Mouse (Mus musculus): Measurements from ENCODE around the gene C2cd4b. TPM values are rescaled to one million over a fixed set of nuclear protein-coding genes. Genes with fewer than 3 reads are reported as not detected.
"Not testable (repeated sequence)": the region's sequence is repeated elsewhere in the genome, so short reads cannot be mapped to it uniquely, and the experiment has no call there.

Gene C2cd4b
- polyA plus RNA-seq, 1 experiment from 2014 or later: 2.7 TPM

GRCm38 (mm10) chr9:67753411-67754182 lies 5.6 kb upstream of the C2cd4b start:
- Histone ChIP-seq H3K9me3 (replicated peaks) (no peaks in the 10 kb centered on the region), H3K36me3 (no peaks in the 10 kb centered on the region), H3K27me3 (replicated peaks) (peaks cover 7% of the 10 kb centered on the region; the same call in 1 of the 2 replicates), H3K4me1 (replicated peaks) (peaks cover 5% of the 10 kb centered on the region; the same call in 1 of the 2 replicates), H3K27ac (ENCODE audit: poor library complexity, severe bottlenecking) (no peak overlapping the region), H3K4me2 (no peak overlapping the region), H3K4me3 (no peak overlapping the region), H3K9ac (no peak overlapping the region)
- ATAC-seq (ENCODE audit: insufficient number of reproducible peaks, low FRiP score): no peak
- 68% methylated on average over 16 of the region's 16 CpGs for WGBS

GRCm38 (mm10) chr9:67754713-67755112 lies 4.5 kb upstream of the C2cd4b start:
- H3K4me1 ChIP-seq (replicated peaks): peaks cover 13% of the 10 kb centered on the region; the same call in 1 of the 2 replicates
- ATAC-seq (ENCODE audit: insufficient number of reproducible peaks, low FRiP score): no peak
- no peak overlapping the region for H3K4me3 ChIP-seq
- H3K9ac ChIP-seq: no peak overlapping the region
- H3K36me3 ChIP-seq: no peaks in the 10 kb centered on the region
- 72% methylated on average over 3 of the region's 3 CpGs for WGBS
- peaks cover 16% of the 10 kb centered on the region for H3K27me3 ChIP-seq (replicated peaks)
- H3K9me3 ChIP-seq (replicated peaks): no peaks in the 10 kb centered on the region
- H3K4me2 ChIP-seq: no peak overlapping the region
- no peak overlapping the region for H3K27ac ChIP-seq (ENCODE audit: poor library complexity, severe bottlenecking)

GRCm38 (mm10) chr9:67758686-67759085 lies 551 bp upstream of the C2cd4b start:
- Histone ChIP-seq H3K4me1 (replicated peaks) (peaks cover 15% of the 10 kb centered on the region), H3K4me3 (peak overlapping the region; percentile 65), H3K4me2 (peak overlapping the region; percentile 89), H3K36me3 (no peaks in the 10 kb centered on the region), H3K27me3 (replicated peaks) (peaks cover 25% of the 10 kb centered on the region), H3K9ac (no peak overlapping the region), H3K9me3 (replicated peaks) (0 out of 2 replicates have a peak, but pooled peaks cover 6% of the 10 kb centered on the region), H3K27ac (ENCODE audit: poor library complexity, severe bottlenecking) (no peak overlapping the region)
- ATAC-seq (ENCODE audit: insufficient number of reproducible peaks, low FRiP score): no peak
- WGBS: 5% methylated on average over 9 of the region's 9 CpGs

GRCm38 (mm10) chr9:67759956-67760764 lies 923 bp downstream of the C2cd4b start:
- peak; percentile 85 for ATAC-seq (ENCODE audit: insufficient number of reproducible peaks, low FRiP score)
- peak overlapping the region; percentile 65 for H3K4me3 ChIP-seq
- H3K9ac ChIP-seq: peak overlapping the region; percentile 85
- under 1% methylated on average over 114 of the region's 114 CpGs for WGBS
- H3K27me3 ChIP-seq (replicated peaks): peaks cover 25% of the 10 kb centered on the region
- peak overlapping the region; percentile 89 for H3K4me2 ChIP-seq
- H3K9me3 ChIP-seq (replicated peaks); H3K36me3 ChIP-seq: not testable (repeated sequence)
- H3K27ac ChIP-seq (ENCODE audit: poor library complexity, severe bottlenecking): peak overlapping the region; percentile 80
- H3K4me1 ChIP-seq (replicated peaks): peaks cover 15% of the 10 kb centered on the region

GRCm38 (mm10) chr9:67760991-67761390 lies 1.8 kb downstream of the C2cd4b start:
- Histone ChIP-seq H3K27me3 (replicated peaks) (peaks cover 25% of the 10 kb centered on the region), H3K4me1 (replicated peaks) (peaks cover 20% of the 10 kb centered on the region), H3K4me3 (peak overlapping the region; percentile 65; the same call in 1 of the 2 replicates), H3K27ac (ENCODE audit: poor library complexity, severe bottlenecking) (no peak overlapping the region), H3K4me2 (peak overlapping the region; percentile 89), H3K36me3 (no peaks in the 10 kb centered on the region), H3K9me3 (replicated peaks) (0 out of 2 replicates have a peak, but pooled peaks cover 6% of the 10 kb centered on the region), H3K9ac (peak overlapping the region; percentile 85; the same call in 1 of the 2 replicates)
- WGBS: 60% methylated on average over 6 of the region's 6 CpGs
- ATAC-seq (ENCODE audit: insufficient number of reproducible peaks, low FRiP score): no peak

- 72% methylated on average over 4 of the region's 4 CpGs for WGBS
- no peak for ATAC-seq (ENCODE audit: insufficient number of reproducible peaks, low FRiP score)
- H3K9ac ChIP-seq: no peak overlapping the region
- H3K27me3 ChIP-seq (replicated peaks): peaks cover 18% of the 10 kb centered on the region
- no peak overlapping the region for H3K4me2 ChIP-seq
- H3K4me3 ChIP-seq: no peak overlapping the region
- H3K9me3 ChIP-seq (replicated peaks): 0 out of 2 replicates have a peak, but pooled peaks cover 6% of the 10 kb centered on the region
- H3K36me3 ChIP-seq: no peaks in the 10 kb centered on the region
- H3K4me1 ChIP-seq (replicated peaks): peaks cover 38% of the 10 kb centered on the region
- no peak overlapping the region for H3K27ac ChIP-seq (ENCODE audit: poor library complexity, severe bottlenecking)
Measured at GRCm38 (mm10) chr9:67763326-67763725, 4.1 kb downstream of the C2cd4b start.

GRCm38 (mm10) chr9:67766405-67766804 lies 7.2 kb downstream of the C2cd4b start:
- H3K9ac ChIP-seq: no peak overlapping the region
- H3K4me2 ChIP-seq: no peak overlapping the region
- peak overlapping the region; percentile 78 for H3K27ac ChIP-seq (ENCODE audit: poor library complexity, severe bottlenecking)
- H3K27me3 ChIP-seq (replicated peaks): 0 out of 2 replicates have a peak, but pooled peaks cover 5% of the 10 kb centered on the region
- no peak for ATAC-seq (ENCODE audit: insufficient number of reproducible peaks, low FRiP score)
- 18% methylated on average over 4 of the region's 4 CpGs for WGBS
- peaks cover 28% of the 10 kb centered on the region for H3K4me1 ChIP-seq (replicated peaks)
- H3K9me3 ChIP-seq (replicated peaks): 0 out of 2 replicates have a peak, but pooled peaks cover 6% of the 10 kb centered on the region
- no peaks in the 10 kb centered on the region for H3K36me3 ChIP-seq
- H3K4me3 ChIP-seq: no peak overlapping the region

GRCm38 (mm10) chr9:67766948-67767347 lies 7.7 kb downstream of the C2cd4b start:
- no peak overlapping the region for H3K4me3 ChIP-seq
- H3K9me3 ChIP-seq (replicated peaks): 0 out of 2 replicates have a peak, but pooled peaks cover 6% of the 10 kb centered on the region
- 0 out of 2 replicates have a peak, but pooled peaks cover 3% of the 10 kb centered on the region for H3K27me3 ChIP-seq (replicated peaks)
- peak overlapping the region; percentile 78 for H3K27ac ChIP-seq (ENCODE audit: poor library complexity, severe bottlenecking)
- no peak for ATAC-seq (ENCODE audit: insufficient number of reproducible peaks, low FRiP score)
- H3K9ac ChIP-seq: no peak overlapping the region
- no peaks in the 10 kb centered on the region for H3K36me3 ChIP-seq
- H3K4me1 ChIP-seq (replicated peaks): peaks cover 33% of the 10 kb centered on the region
- no peak overlapping the region for H3K4me2 ChIP-seq
- WGBS: 35% methylated on average over 3 of the region's 3 CpGs

DNA sequence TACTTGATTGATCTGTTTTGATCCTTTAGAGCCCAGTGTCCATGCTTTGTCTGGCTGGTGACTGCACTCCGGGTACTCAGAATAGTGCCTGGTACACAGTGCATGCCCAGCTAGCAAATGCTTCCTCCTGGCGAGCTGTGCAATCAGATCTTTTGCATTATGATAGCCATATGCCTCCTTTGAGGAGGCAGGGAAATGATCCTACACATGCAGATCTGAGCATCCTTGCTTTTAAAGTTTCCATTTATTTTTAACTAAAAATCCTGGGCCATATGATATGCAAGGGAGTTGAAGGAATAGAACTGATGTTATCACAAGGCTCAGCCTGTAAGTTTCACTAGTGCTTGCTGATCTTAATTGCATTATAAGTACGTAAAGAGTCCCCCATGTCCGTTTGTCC lies 9.6 kb downstream of the C2cd4b start:
- no peak overlapping the region for H3K4me2 ChIP-seq
- 74% methylated on average over 4 of the region's 4 CpGs for WGBS
- H3K9ac ChIP-seq: no peak overlapping the region
- H3K4me1 ChIP-seq (replicated peaks): peaks cover 39% of the 10 kb centered on the region
- no peak overlapping the region for H3K4me3 ChIP-seq
- H3K36me3 ChIP-seq: no peaks in the 10 kb centered on the region
- no peak overlapping the region for H3K27ac ChIP-seq (ENCODE audit: poor library complexity, severe bottlenecking)
- no peaks in the 10 kb centered on the region for H3K9me3 ChIP-seq (replicated peaks)
- no peak for ATAC-seq (ENCODE audit: insufficient number of reproducible peaks, low FRiP score)
- H3K27me3 ChIP-seq (replicated peaks): 0 out of 2 replicates have a peak, but pooled peaks cover 3% of the 10 kb centered on the region

GRCm38 (mm10) chr9:67769401-67769800 lies 10.2 kb downstream of the C2cd4b start:
- H3K9ac ChIP-seq: no peak overlapping the region
- no peak overlapping the region for H3K27ac ChIP-seq (ENCODE audit: poor library complexity, severe bottlenecking)
- 79% methylated on average over 1 of the region's 1 CpGs for WGBS
- H3K27me3 ChIP-seq (replicated peaks): 0 out of 2 replicates have a peak, but pooled peaks cover 6% of the 10 kb centered on the region
- no peak overlapping the region for H3K4me3 ChIP-seq
- H3K36me3 ChIP-seq: no peaks in the 10 kb centered on the region
- H3K4me1 ChIP-seq (replicated peaks): peaks cover 39% of the 10 kb centered on the region
- H3K9me3 ChIP-seq (replicated peaks): no peaks in the 10 kb centered on the region
- no peak for ATAC-seq (ENCODE audit: insufficient number of reproducible peaks, low FRiP score)
- H3K4me2 ChIP-seq: no peak overlapping the region

DNA sequence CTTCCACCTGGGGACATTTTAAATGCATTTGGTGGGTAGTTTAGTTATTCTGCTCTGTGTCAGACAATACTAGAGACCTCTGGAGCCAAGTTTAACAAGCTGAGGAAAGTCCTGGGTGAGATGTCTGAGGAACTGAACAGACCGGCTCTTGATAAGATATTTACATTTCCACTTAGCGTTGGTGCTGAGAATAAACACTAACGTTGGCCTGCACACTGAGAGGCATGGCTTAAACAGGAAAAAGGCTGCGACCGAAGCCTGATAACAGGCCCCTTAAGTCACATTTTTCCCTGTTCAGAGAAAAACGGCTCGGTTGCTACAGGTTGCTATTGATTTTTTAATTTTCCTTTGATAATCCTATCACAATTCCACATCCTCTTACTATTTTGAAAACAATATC lies 12.1 kb downstream of the C2cd4b start:
- Histone ChIP-seq H3K36me3 (no peaks in the 10 kb centered on the region), H3K9me3 (replicated peaks) (peaks cover 4% of the 10 kb centered on the region; the same call in 1 of the 2 replicates), H3K4me3 (no peak overlapping the region), H3K4me1 (replicated peaks) (peaks cover 31% of the 10 kb centered on the region), H3K27ac (ENCODE audit: poor library complexity, severe bottlenecking) (no peak overlapping the region), H3K9ac (no peak overlapping the region), H3K4me2 (0 out of 2 replicates have a peak overlapping the region, but pooled peaks have one; percentile 15), H3K27me3 (replicated peaks) (0 out of 2 replicates have a peak, but pooled peaks cover 9% of the 10 kb centered on the region)
- ATAC-seq (ENCODE audit: insufficient number of reproducible peaks, low FRiP score): peak; percentile 39; the same call in 1 of the 2 replicates
- 12% methylated on average over 7 of the region's 7 CpGs for WGBS

All from heart, embryonic 12.5 days (tissue).